Mouse (Mus musculus): ENCODE data around the gene Bcat2.

DNA sequence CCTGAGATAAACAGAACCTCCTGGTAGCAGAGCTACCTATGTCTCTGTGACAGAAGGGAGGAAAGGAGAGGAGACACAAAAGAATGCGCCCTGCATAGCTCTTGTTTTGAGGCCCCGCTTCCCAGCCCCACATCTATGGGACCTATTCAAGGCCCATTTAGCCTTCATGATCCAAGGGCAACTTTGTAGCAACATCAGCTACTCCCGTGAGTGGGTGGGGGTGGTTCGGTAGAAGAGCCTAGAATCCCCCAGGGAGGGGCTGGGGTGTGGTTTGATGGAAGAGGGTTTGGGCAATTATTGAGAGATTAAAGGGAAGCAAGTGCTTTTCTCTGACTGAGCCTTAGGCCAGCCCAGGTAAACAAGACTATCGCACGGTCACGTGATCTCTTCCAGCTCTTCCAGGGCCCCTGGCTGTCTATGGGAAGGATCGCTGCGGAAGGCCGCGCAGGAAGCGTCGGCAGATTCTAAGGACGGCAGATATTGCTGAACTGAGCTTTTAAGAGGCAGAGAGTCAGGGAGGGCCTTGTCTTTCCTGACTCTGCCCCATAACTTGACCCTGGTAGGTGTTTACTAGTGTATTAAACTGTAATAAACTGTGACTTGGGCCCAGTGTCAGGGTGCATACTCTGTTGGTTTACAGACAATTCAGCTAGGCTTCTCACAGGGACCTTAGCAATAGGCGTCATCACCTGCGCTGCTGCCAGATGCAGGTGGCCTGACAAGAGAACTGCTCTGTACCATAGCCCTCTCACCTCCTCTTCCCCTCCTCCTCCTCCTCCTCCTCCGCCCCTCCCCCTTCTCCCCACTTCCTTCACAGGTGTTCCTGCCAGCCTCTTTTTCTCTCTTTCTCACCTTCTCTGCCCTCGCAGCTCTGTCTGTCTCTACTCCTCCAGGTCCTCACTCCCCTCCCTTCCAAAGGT, 29.3 kb downstream of the Bcat2 start:
- TF ChIP-seq CTCF (IDR thresholded peaks at IDR 0.05; ENCODE audit: extremely low read depth, insufficient read length, insufficient replicate concordance, low read depth, low read length) (no peak), POLR2A (IDR thresholded peaks at IDR 0.05; ENCODE audit: low read depth, low read length) (no peak)

Measured in small intestine, adult 2 months (tissue).